Mouse (Mus musculus): ENCODE data around the gene Pecam1.

DNA sequence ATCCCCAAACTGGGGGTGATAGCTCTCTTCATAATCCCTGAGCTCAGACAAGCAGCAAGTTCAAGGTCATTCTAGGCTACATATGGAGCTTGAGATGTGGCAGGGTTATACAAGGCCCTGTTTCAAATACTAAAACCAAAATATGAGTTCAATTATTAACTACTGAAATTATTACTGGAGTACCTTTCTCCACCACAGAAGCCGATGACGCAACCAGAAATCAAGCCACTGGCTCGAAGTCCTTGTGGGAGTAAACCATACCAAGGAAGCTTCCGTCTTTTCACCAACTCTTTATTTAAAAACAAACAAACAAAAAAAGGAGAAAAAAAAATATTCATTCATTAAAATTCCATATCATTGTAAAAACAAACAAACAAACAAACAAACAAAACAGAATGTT is 26.5 kb upstream of the Pecam1 start:
- TF ChIP-seq CTCF (IDR thresholded peaks at IDR 0.05) (no peak), EP300 (IDR thresholded peaks at IDR 0.05) (no peak)

Measured in lung, postnatal 0 days (tissue).